Mouse (Mus musculus): ENCODE data around the gene Tmem211.

Tmem211 gene

DNA sequence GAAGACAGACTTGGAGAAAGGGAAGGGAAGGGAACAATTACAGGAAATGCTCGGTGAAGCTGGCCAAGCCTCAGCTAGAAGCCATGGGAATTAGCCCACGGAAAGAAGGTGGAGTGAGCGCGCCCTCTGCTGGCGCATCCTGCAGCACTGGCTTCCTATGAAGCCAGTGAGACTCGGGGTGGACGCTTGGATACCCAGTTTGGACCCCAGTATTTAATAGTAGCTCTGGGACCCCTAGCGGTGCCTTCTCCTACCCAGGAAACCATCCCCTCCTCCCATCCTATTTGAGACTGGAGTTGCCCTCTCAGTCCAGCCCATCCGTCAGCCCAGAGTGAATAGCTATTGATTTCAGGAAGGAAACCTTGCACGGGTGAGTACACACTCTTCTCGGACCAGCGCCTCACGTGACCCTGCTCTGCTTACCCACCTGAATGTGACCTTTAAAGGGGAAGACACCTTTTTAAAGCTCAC is at the start of gene Tmem211:
TSS of gene Tmem211 (plus strand) at position 278 of the 471 bp plus-strand sequence.
- DNase-seq (ENCODE audit: low read depth), result peak; percentile 29

DNA sequence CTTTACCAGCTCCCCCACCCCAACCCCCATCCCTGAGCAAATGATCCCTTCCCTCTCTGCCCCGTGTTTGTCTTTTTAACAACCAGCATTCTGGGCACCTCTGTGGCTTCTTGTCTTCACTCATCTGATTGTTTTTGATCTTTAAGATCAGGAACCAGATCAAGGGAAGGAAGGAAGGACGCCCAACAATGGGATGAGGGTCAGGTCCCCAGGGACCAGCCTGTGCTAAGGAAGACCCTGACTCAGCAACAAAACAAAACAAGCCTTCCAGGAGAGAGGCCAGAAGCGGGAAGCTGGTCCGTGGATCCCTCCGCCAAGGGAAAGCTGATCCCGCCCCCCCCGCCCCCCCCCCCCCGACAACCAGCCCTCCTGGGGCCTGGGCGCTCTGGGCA is 47.3 kb upstream of the Tmem211 start:
- no peak for DNase-seq (ENCODE audit: low read depth)

DNA sequence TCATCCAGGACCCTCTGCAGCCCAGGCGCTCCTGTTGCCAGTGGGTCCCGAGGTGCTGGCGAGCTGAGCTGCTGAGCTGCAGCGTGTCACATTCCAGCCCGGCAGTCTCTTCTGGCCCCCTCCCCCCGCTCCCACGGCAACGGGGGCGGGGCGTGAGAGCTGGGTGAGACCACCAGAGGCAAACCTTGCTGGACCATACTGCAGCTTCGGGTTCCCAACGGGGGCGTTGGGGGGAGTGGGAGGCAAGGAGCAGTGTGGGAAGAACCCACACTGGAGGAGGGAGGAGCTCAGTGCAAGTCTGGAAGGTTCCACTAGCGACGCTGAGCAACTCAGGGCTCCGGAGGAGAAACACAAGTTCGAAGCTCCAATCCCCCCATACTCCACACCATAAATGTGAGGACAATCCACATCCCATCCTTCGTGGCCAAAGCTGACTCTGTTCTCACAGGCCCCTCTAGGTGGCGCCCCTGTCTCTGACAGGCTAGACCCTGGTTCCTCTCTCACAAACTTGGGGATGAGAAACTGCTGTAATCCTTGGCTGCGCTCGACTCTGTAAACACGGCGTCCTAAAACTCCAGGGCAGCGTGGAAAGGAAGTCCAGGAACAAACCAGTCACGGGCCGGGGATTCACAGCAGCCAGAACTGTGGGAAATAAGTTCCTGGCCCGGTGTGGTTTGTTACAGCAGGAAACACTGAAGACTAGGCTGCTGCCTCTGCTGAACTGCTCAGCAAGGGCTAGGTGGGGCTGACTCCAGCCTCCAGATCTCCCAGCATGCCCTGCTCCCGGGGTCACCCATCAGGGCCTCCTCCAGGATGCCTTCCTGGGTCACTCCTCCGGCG is 46.6 kb upstream of the Tmem211 start:
- peak; percentile 50 for DNase-seq (ENCODE audit: low read depth)

DNA sequence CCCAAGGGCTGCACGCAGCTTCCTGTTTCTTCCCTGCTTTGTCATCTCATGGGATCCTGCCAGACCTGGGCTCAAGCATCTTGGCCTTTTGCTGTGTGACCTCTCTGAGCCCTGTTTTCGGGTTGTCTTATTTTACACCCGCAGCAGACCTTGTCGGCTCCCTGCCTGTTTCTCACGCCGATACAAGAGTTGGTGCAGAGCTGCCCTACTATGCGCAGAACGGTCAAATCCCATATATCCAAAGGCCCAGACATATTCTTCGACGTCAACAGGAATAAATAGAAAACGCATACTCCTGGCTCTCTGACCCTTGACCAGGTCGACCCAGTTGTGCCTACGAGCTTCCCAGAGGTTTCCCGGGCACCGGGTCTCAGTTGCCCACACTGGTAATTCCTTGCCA is 46.0 kb upstream of the Tmem211 start:
- DNase-seq (ENCODE audit: low read depth), result no peak

DNA sequence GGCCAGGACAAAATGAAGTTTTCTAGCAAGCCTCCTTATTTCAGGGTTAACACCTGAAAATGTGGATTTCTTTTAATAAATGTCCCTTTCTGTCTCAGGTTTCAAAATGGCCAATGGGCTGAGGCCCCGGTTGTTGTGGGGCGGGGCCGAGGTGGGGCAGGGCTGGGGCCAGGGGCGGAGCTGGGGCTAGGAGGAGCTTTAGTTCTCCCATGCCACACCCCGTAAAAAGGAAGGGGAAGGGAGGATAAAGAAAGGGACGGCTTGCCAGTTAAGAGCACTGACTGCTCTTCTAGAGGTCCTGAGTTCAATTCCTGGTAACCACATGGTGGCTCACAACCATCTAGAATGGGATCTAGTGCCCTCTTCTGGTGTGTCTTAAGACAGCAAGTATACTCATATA is 45.3 kb upstream of the Tmem211 start:
- no peak for DNase-seq (ENCODE audit: low read depth)

DNA sequence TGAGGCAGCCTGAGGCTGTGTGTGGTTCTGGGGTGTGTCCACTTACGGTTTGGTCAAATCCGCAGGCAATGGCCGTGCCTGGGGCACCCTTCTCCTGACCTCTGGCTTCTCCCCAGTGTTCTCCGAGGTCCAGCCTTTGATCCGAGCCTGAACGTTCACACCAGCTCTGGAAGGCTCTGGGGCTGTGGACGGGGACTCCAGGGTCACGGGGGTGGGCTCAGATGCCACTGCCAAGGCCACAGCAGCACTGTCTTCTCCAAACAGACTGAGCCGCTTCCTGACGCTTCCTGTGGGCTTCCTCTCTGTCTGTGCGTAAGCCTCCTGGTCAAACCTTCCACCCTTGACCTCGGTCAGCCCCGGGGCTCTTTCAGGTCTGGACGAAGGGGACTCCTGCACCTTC is 36.2 kb upstream of the Tmem211 start:
- no peak for DNase-seq (ENCODE audit: low read depth)

DNA sequence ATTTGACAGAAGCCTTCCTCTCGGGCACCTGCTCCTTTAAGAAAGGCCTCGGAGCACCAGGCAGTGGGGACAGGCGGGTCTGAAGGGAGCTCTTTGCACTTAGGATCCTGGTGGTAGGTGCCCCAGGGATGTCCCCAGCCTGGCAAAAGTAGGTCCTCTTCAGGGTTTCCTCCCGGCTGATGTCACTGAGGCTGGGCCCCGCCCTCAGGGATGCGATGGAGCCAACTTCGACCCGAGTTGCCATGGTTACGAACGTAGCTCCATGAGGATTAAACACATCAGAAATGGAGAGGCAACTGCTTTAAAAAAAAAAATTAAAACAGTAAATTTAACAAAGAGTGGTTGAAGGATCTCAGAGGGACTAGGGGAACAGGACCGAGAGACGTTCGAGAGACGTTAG is 34.8 kb upstream of the Tmem211 start:
- no peak for DNase-seq (ENCODE audit: low read depth)

DNA sequence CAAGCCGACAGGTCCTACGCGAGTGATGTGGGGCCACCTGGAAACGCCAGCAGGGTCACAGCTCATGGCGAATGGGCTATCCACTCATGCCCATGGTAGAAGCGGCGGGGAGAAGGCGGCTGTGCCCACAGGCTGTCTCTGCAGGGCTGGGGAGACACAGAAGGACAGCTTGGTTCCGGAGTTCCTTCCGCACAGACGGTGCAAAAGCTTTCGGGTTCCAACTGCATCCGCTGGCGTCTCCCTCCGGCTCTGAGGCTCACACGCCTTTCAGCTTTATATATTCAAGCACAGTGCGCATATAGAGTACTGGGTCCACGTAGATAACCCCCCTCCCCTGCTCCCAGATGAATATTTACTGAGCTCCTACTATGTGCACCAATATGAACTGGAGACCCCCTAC is 32.9 kb upstream of the Tmem211 start:
- no peak for DNase-seq (ENCODE audit: low read depth)

DNA sequence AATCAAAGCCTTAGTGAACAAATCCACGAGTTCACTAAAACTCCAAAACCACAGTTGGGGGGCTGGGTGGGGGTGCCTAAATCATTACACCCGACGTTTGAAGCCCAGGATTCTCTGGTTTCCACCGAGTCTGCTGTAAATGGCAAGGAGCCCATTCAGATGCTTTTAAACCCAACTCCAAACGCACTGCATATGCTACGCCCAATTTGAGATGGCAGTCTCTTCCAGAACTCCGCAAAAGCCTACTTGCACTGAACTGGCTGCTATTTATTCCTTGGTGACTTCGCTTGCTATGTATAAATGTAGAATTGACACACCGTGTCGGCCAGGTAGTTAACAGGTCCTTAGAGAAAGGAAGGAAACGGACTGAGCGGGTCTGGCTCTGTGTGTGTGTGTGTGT is 31.3 kb upstream of the Tmem211 start:
- DNase-seq (ENCODE audit: low read depth), result no peak

DNA sequence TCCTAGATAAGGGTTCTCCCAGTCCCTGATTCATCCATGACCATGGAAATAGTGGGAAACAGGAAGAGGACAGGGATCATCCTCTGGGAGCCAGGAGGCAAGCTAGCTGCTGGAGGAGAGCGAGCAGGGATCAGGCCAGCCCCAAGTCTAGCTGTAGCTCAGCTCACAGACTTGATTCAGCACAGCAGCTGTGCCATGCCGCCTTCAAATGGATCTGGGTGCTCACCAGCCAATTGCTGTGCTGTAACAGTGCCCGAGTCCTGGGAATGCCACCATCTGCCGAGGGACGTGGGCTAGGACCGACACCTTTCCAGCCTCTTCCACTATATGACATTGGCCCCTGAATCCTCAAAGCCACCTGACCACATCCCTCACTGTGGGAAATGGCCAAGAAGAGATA is 30.8 kb upstream of the Tmem211 start:
- no peak for DNase-seq (ENCODE audit: low read depth)

DNA sequence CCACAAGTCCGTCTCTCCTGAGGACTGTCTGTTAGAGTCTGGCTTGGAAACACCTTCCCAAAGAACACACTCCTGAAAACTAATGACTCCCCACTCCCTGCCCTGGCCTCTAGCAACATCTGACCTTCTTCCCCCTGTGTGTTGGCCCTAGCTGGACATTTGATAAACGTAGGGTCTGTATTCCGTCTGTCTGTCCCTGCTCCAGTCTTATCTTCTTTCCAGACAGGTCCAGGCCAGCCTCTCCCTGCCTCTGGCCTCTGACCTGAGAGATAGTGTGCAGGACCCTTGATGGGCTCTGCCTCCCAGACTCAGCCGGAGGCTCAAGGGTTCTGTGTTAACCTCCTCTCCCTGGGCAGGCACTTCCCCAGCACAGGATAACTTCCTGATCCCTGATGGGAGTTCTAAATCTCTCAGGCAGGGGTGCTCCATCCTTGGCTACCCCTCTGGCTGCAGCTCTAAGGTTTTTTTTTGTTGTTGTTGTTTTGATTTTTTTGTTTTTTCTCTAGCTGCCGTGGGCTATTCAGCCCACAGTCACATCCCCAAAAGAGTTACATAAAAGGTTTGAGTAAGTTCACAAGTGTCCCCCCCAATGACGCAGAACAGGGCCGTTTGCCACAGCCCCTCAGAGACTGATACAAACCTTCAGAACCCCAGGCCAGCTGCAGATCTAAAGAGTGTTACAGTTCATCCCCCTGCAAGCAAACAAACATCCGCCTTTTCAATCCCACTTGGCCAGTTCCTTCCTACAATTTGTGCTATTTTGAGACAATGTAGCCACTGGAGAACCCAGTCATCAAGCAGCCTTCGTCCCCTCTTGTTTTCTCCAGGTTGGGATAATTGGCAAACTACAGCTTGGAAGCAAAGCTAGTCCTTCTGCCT is 29.6 kb upstream of the Tmem211 start:
- DNase-seq (ENCODE audit: low read depth), result no peak

DNA sequence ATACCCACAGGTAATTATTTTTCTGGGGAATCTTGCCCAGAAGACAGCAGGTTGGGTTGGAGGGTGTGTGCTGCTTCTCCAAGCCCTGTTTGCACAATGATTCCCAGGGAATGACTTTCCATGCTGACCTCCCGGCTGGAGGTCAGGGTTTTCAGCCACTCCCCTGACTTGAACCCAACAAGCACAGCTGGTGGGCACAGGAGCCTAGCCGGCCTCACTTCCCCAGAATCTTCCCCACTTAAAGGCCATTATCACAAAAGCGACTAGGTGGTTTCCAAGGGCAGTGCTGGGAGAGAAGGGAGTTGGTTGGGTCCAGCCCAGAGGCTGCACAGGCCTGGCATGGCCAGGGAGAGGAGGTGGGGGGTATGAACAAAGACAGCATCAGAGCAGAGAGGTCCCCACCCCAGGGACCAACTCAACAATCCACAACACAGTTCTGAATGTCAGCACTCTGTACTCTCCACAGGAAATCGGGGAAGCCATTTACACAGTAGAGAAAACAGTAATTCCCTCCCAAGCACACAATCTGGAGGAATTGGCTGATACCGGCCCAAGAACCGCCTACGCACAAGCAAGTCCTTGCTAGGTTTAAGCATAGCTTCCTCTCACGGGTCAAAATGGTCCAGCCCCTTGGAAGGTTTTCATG is 27.5 kb upstream of the Tmem211 start:
- no peak for DNase-seq (ENCODE audit: low read depth)

DNA sequence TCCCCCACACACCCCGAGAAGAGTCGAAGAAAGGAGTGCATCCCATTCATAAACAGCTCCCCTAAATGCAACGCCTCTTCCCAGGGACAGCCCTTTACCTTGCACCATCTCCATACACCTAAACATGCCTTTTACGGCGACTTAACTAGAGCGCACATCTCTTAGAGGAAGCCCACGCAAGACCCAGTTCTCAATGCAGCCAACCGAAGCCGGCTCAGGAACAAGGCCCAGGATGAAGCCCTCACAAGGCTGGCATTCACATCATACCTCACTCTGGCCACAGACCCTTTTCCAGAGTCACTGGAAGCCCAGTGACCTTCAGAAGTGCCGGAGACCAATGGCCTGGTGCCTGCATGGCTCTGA is 27.0 kb upstream of the Tmem211 start:
- no peak for DNase-seq (ENCODE audit: low read depth)

DNA sequence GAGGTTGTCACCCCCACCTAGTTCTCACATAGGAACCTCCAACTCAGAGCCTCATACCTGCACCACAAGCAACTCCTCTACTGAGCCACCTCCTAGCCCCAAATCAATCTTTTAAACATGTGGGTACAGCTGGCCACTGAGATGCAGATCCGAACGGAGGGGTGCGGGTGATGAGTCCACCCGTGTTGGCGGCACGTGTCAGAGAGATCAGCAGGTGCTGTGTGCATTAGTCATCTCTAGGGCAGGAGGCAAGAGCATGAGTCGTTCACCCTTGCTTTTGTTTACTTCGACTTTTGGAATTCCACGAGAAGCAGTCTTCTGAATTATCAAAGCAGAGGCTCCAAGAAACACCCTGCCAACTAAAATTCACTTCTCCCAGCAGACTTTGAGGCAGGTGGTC is 22.5 kb upstream of the Tmem211 start:
- no peak for DNase-seq (ENCODE audit: low read depth)

DNA sequence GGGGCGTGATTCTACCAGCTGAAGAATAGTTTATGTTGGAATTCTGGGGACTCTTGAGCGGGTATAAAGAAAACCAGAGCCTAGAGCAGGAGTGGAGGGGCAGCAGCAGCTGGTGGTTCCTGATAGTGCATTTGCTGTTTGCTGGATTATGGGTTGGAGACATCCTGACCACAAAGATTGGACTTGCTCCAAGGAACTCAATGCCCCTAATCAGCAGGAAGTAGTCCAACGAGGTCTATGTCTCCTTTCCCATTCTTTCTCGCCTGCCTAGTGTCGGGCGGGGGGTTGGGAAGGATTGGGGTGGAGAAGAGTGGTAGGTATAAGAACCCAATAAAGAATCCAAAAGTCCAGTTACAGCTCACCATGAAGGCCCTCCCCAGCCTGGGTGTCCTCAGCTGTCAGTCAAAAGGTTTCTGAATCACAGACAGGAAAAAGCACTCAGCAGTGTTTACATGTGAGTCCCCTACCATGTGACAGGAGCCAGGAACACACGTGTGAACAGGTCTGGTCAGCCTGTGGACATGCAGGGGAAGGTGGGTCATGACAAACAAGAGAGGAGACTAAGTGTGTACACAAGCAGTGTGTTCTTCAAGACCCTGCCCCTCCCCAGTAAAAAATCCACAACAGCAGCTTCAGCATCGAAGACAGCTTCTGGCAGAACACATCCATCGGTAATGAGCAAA is 19.9 kb upstream of the Tmem211 start:
- DNase-seq (ENCODE audit: low read depth), result no peak

DNA sequence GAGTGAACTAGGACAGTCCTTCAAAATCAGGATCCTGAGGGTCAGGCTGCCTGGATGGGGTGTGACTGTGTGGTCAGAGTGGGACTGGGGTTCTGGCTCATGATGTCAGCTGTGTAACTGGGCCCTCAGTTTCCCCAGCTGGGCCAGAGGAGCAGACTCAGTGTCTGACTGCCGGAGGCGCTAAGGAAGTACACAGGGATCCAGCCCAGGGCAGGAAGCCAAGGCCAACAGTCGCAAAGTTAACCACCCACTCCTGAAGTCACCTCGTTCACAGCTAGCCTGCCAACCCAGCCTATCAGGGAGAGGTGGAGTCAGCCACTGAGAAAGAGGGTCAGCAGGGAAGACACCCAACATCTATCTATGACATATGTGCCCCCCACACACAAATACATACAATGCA is 18.7 kb upstream of the Tmem211 start:
- DNase-seq (ENCODE audit: low read depth), result no peak

DNA sequence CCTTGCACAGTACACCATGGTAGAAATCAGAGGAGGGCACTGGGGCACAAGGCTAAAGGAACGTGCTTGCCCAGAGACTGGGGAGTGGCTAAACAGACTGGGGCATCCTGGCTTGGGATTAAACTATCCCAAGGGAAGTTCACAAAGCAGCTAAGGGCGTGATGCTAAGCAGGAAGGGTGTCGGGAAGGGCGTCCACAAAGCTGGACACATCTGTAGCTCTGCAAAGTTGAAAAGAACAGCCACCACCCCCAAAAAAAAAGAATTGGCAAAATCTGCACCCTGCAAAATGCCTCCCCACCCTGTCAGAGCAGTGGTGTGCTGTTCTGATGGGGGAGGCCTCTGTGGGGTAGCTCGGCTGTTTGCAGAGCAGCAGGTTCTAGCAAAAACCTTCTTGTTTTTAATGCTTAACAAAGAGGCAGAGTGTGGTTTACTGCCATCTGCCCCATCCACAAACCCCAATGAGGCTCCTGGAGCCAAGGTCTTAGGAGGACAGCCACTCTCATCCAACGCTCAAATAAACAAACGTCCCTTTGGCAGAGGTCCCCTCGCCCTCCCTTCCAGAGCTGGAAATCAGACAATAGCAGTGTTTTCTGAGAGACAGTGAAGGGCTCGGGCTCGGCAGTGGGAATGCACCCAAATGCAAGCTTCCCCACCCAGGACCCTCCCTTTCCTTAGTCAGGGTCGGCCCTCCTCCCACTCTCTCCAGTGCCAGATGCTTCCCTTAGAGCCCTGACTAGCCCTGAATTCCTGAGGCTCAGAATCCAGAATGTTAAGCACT is 17.9 kb upstream of the Tmem211 start:
- DNase-seq (ENCODE audit: low read depth), result no peak

DNA sequence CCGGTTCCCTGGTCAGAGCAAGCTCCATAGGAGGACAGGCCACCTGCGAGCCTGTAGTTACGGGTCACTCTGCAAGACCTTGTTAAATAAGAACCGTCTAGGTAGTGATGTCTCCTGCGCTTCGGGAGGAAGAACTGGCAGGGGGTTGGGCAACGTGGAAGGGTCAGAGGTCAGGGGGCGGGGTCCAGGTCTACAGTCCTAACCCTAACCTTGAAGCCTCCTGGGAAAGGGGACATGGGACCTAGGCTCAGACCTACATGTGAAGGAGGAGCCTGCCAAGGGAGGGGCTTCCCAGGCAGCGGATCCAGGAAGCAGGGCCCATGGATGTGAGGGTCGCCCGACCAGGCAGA is 17.3 kb upstream of the Tmem211 start:
- DNase-seq (ENCODE audit: low read depth), result no peak

DNA sequence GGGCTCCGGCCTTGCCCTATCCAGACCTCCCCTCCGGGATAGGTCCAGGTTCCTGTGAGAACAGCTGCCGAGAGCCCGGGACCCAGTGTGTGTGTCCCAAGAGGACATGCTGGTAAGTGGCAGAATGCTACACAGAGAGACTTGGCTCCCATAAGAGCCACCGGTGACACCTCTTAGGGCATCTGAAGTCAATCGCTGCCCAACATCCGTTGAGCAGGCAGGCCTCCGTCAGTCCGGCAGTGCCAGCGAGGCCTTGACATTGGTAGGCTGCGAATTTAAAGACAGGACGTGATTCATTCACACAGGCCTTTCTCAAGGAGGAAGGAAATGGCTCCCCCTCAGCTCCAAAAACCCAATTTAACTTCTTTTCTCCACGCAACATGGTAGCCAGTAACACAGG is 16.8 kb upstream of the Tmem211 start:
- DNase-seq (ENCODE audit: low read depth), result no peak

DNA sequence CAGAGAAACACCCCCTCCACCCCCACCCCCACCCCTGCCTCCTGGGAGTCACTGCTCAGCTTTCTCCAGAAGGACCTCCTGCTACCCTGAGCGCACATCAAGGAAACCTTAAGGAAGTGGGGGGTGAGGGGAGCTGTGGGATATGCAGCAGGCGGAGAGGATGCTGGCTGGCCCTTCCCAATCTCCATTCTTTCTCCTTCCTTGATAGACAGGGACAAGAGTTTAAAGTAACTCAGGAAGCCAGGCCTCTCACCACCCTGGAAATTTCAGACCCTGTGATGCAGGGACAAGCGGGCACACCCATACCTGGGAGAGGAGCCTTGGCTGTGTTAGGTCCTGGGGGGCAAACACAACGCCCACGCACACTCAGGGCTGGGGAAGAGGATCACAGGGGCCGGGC is 16.4 kb upstream of the Tmem211 start:
- DNase-seq (ENCODE audit: low read depth), result no peak

DNA sequence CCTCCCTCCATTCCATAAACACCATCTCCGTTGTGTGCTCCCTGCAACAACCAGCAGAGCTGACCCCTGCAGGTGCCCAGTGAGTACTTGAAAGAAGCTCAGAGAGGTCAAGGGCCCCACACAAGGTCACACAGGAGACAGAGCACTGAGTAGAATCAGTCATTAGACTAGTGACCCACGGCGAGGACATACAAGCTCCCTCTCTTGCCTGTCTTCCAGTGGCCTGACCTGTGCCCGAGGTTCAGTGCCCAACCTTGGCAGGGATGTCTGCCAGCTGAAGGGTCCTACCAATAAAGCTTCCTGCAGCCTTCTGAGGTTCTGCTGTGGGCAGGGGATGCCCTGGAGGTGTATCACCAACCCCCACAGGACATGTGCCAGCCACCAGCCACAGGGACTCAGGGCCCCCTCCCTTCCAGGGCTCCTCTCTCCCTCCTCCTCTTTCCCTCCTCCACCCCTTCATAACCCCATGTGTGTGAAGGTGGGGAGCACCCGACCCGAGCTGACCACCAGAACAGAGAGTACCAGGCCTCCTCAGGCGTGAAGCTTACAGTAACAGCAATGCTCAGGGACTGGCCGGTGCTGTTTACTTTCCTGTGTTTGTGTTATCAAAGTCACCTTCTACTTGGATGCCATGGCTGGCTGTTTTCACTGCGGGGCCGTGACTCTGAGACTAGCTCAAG is 14.4 kb upstream of the Tmem211 start:
- no peak for DNase-seq (ENCODE audit: low read depth)
